Mouse (Mus musculus): ENCODE data around the gene Slc25a33. TPM values are rescaled to one million over a fixed set of nuclear protein-coding genes. Genes with fewer than 3 reads are reported as not detected.
A peak's percentile ranks its signal among the peaks of the same experiment; 100 is the strongest.
"Not testable (repeated sequence)": the region's sequence is repeated elsewhere in the genome, so short reads cannot be mapped to it uniquely, and the experiment has no call there.

Slc25a33 gene
- total RNA-seq, 2 experiments from 2014 or later = 33.6 to 38.2 TPM

DNA sequence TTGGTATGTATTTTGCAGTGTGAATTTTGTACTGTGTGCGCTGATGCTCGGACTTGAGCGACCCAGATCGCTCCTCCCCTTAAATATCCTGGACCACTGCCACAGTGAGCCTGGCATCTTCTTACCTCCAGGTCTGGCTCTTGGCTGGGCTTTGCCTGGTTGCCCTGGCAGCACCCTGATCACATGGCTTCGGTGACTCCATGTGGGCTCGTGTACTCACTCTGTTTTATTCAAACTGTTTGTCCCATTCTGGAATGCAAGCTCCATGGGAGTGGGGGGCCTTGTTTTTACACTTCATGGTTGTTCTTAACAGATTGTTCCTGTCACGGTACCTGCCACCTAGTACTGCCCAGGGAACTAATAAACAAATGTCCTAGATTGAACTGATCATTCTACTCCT, 1.3 kb upstream of the Slc25a33 start:
- intact Hi-C loops (cut with DNase I) = no loop called here
- DNase-seq (ENCODE audit: low spot score in 2 of 2) = peak in 1 of 2 experiments; percentile 51

GRCm38 (mm10) chr4:149773408-149774093, 526 bp downstream of the Slc25a33 start:
- intact Hi-C loops (cut with DNase I) = no loop called here
- peak in 1 of 2 experiments; percentile 40 for DNase-seq (ENCODE audit: low spot score in 2 of 2)

DNA sequence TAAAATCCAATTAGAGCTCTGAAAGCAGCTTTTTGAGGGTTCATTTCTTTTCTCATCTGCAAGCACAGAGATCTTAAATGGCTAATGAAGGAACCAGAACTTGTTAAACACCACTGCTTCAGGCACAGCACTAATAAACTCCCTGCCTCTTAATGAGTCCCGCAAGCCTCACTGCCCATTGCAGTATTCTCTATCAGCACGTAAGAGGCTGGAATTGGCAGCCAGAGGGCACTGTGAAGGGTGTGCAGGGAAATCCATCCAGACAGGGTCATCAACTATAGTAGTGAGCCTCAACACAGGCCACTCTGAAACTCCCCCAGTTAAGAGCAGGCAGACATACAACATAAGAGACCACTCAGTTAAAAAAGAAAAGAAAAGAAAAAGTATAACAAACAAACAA, 1.7 kb downstream of the Slc25a33 start:
- intact Hi-C loops (cut with DNase I) = no loop called here

GRCm38 (mm10) chr4:149765201-149765600, 8.9 kb downstream of the Slc25a33 start:
- intact Hi-C loops (cut with DNase I) = no loop called here
- no peak for DNase-seq (ENCODE audit: low spot score in 2 of 2)

More for the DNA sequence above, 1.7 kb downstream of the Slc25a33 start:
- DNase-seq (ENCODE audit: low spot score in 2 of 2) = no peak

- no peak for DNase-seq (ENCODE audit: low spot score in 2 of 2)
- intact Hi-C loops (cut with DNase I) = no loop called here
Measured at GRCm38 (mm10) chr4:149763335-149763734, 10.7 kb downstream of the Slc25a33 start.

- intact Hi-C loops (cut with DNase I) = no loop called here
- DNase-seq (ENCODE audit: low spot score in 2 of 2) = no peak
Measured at GRCm38 (mm10) chr4:149759517-149759916, 14.6 kb downstream of the Slc25a33 start.

- intact Hi-C loops (cut with DNase I) = no loop called here
Measured at GRCm38 (mm10) chr4:149758423-149758822, 15.7 kb downstream of the Slc25a33 start.

GRCm38 (mm10) chr4:149756546-149756945, 17.5 kb downstream of the Slc25a33 start:
- intact Hi-C loops (cut with DNase I) = not testable (repeated sequence)

More at GRCm38 (mm10) chr4:149758423-149758822, 15.7 kb downstream of the Slc25a33 start:
- DNase-seq (ENCODE audit: low spot score in 2 of 2) = peak; percentile 39 to 70

GRCm38 (mm10) chr4:149752836-149753235, 21.2 kb downstream of the Slc25a33 start:
- intact Hi-C loops (cut with DNase I) = loop anchor here (2.0 to 5.0 kb wide), 2 partner anchors 49 to 206 kb away; no protein-coding TSS in a partner anchor
- no peak for DNase-seq (ENCODE audit: low spot score in 2 of 2)

More at GRCm38 (mm10) chr4:149756546-149756945, 17.5 kb downstream of the Slc25a33 start:
- not testable (repeated sequence) for DNase-seq (ENCODE audit: low spot score in 2 of 2)

DNA sequence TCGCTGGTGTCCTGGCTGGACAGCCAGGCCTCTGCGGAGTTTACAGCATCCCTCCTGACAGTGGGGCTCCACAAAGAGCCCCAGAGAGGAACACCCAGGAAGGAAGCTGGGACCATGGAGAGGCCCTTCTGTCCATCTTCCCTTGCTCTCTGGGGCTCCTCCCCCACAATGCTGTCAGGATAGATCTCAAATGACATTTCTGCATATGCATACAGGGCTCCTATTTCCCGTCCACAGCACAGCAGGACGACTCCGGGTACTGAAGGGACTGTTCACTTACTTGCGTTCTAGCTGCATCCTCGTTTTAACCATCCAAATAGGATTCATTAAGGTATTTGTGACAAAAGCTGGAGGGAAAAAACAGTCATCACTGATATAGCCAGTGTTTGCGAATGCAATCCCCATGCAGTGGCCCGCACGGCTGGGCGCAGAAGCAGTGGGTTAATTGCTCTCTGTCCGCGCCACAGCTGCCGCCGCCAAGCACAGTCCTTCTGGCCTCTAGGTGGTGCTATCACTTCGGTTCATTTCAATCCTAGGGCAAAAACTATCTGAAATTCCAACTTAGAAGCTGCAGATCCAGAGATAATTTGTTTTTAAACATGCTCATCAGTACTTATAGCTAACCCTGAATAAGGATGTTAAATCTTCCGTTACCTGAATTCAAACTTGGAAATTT, 21.8 kb downstream of the Slc25a33 start:
- peak; percentile 76 for DNase-seq (ENCODE audit: low spot score in 2 of 2)
- intact Hi-C loops (cut with DNase I) = loop anchor here (2.0 to 5.0 kb wide), 2 partner anchors 50 to 207 kb away; no protein-coding TSS in a partner anchor

DNA sequence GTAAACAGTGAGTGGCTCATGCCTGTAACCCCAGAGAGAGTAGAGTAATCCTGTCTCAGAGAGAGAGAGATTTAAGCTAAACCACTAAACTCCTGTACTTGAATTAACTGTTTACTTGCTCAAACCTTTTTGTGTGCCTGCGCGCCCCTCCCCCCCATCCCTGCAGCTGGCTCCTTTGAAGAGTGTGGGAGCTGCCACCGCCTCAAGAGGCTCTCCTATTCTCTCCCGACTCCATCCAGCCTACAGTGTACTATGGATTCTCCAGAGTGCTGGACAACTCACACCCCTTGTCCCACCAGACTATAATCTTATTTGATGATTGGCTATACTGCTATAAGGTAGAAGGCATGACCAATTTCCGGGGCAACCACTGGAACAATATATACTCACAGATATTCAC, 23.4 kb downstream of the Slc25a33 start:
- no peak for DNase-seq (ENCODE audit: low spot score in 2 of 2)
- intact Hi-C loops (cut with DNase I) = loop anchor here (5.0 kb wide), 1 partner anchor 52 kb away; no protein-coding TSS in a partner anchor

GRCm38 (mm10) chr4:149749663-149750015, 24.4 kb downstream of the Slc25a33 start:
- intact Hi-C loops (cut with DNase I) = loop anchor here (5.0 kb wide), 1 partner anchor 53 kb away; no protein-coding TSS in a partner anchor
- not testable (repeated sequence) for DNase-seq (ENCODE audit: low spot score in 2 of 2)

- intact Hi-C loops (cut with DNase I) = no loop called here
- DNase-seq (ENCODE audit: low spot score in 2 of 2) = no peak
Measured at GRCm38 (mm10) chr4:149749003-149749662, 24.9 kb downstream of the Slc25a33 start.

DNA sequence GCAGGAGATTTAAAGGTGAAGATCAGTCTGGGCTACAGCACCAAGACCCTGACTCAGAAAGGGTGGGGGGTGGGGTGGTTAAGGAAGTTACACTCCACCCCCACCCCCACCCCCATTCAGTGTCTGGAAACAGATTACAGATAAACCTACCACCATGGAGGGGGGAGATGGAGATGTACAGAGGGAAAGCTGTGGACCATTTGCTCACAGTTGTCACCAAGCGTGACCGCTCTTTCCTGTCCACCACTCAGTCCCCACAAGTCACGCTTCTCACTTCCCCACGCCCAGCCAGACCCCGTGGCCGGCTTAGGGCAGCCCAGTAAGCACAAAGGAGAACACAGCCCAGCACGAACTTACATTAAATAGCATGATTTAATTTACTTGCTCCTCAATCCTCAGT, 30.0 kb downstream of the Slc25a33 start:
- intact Hi-C loops (cut with DNase I) = no loop called here
- no peak for DNase-seq (ENCODE audit: low spot score in 2 of 2)

GRCm38 (mm10) chr4:149742011-149742530, 32.0 kb downstream of the Slc25a33 start:
- intact Hi-C loops (cut with DNase I) = no loop called here
- DNase-seq (ENCODE audit: low spot score in 2 of 2) = no peak

- no peak for DNase-seq (ENCODE audit: low spot score in 2 of 2)
- intact Hi-C loops (cut with DNase I) = no loop called here
Measured at GRCm38 (mm10) chr4:149740301-149740700, 33.8 kb downstream of the Slc25a33 start.

DNA sequence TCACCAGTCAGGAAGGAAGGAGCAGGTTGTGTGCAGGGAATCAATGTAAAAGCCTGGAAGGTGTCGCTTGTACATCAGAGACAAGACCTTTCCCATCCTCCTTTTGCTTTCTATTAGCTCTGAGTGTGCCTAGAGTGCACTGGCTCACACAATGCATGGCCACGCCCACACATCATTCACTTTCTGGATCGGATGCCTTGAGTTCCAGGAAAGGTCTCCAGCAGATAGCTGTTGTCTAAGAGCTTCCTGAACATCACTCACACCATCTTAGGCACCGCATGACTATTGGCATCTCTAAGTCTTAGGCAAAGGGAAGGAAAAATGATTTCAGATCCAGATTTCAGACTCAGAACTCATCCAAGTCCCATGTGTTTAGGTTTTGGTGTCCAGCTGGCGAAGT, 34.6 kb downstream of the Slc25a33 start:
- intact Hi-C loops (cut with DNase I) = loop anchor here (5.0 kb wide), 1 partner anchor 218 kb away; the partner anchor contains the start of gene Spsb1
- no peak for DNase-seq (ENCODE audit: low spot score in 2 of 2)

DNA sequence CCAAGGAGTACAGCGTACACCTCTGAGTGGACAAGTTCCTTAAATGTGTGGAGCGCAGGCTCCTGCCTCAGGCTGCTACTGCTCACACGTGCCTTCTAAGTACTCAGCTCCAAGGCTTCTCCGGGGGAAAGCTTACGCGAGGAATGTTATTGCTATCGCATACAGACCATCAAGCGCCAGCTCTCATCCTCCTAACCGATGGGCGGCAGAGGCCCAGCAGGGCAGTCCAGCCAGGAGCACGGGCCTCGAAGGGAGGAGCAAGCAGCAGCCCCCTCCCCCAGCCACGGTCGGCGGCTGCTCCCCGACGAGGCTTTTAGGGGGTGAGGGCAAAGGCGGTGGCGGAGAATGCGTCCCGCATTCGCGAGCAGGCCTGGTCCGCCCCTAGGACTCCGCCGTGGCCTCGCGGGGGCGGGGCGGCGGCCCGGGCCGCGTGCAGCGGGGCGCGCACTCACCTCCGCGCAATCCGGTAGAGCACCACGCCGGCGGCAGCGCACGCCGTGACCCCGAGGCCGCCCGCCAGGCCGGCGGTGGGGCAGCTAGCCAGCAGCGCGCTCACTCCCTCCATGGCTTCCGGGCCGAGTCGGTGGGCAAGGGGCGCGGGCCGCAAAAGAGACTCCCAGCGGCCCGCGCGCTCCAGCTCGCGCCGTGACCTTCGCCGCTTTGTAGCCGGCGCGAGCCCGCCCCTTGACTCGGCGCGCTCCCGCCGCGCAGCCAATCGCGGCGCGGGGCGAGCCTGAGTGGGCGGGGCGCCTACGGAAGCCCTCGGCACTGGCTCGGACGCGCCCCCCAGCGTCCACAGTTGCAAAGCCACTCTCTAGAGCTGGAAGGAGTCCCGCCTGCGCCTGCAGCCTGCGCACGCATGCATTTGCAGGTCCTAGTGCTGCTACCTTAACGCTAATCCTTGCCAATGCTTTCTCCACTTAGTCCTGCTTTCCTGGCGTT, 36.4 kb downstream of the Slc25a33 start, which contains the start of gene Tmem201:
Gene Tmem201, minus strand, starts transcription at position 662 of the 942 bp plus-strand sequence.
- intact Hi-C loops (cut with DNase I) = loop anchor here (5.0 kb wide), 1 partner anchor 220 kb away; the partner anchor contains the start of gene Spsb1
- DNase-seq (ENCODE audit: low spot score in 2 of 2) = peak; percentile 97
